Mouse (Mus musculus) G1E (cell line): Measurements from ENCODE around the gene Sdc4. TPM values are rescaled to one million over a fixed set of nuclear protein-coding genes. Genes with fewer than 3 reads are reported as not detected.

ENCODE experiments used
- ATAC-seq: 2 replicates; pipeline ENCODE4 v1.8.0; 2016; ENCODE audit warnings: mild to moderate bottlenecking; ENCODE audit not compliant: insufficient number of reproducible peaks, poor library complexity, low FRiP score, severe bottlenecking; ENCODE audit errors: extremely low read depth
- DNase-seq: peaks from one replicate; pipeline ENCODE4 v3.0.0; 2012; ENCODE audit warnings: low spot score
- H3K27me3 ChIP-seq: 2 replicates; pipeline ENCODE4 v1.6.1; 2012; ENCODE audit warnings: mild to moderate bottlenecking, low read length, inconsistent platforms; ENCODE audit not compliant: insufficient read depth
- H3K36me3 ChIP-seq: replicated peaks from 2 replicates; pipeline ENCODE3; 2012; ENCODE audit warnings: mild to moderate bottlenecking, inconsistent platforms
- H3K4me1 ChIP-seq: 2 replicates; pipeline ENCODE4 v1.6.1; 2012; ENCODE audit warnings: low read depth, low read length, inconsistent platforms, mixed read lengths; ENCODE audit not compliant: insufficient read depth
- H3K4me3 ChIP-seq: 2 replicates; pipeline ENCODE4 v1.5.1; 2012; ENCODE audit warnings: low read depth, mild to moderate bottlenecking, inconsistent platforms, low read length, moderate library complexity, mixed read lengths
- H3K9me3 ChIP-seq: replicated peaks from 2 replicates; pipeline ENCODE4 v1.6.1; 2012; ENCODE audit warnings: inconsistent platforms
- CTCF ChIP-seq: IDR thresholded peaks from 2 replicates; pipeline ENCODE4 v1.5.1; 2012; ENCODE audit warnings: low read depth, low read length, inconsistent platforms, mixed read lengths
- GATA1 ChIP-seq: IDR thresholded peaks from 2 replicates; pipeline ENCODE4 v1.6.1; 2012; ENCODE audit warnings: borderline replicate concordance, low read length, inconsistent platforms, mixed read lengths
- GATA2 ChIP-seq: IDR thresholded peaks from 2 replicates; pipeline ENCODE4 v1.6.1; 2012; ENCODE audit warnings: low read depth, low read length, inconsistent platforms, borderline replicate concordance
- POLR2AphosphoS5 ChIP-seq: IDR thresholded peaks from 2 replicates; pipeline ENCODE4 v1.6.1; 2012; ENCODE audit warnings: low read depth, low read length, inconsistent platforms; ENCODE audit not compliant: insufficient replicate concordance
- TAL1 ChIP-seq: conservative IDR thresholded peaks from 2 replicates; pipeline ENCODE4 v1.6.1; 2012; ENCODE audit warnings: low read depth, low read length, inconsistent platforms, mixed read lengths
- polyA plus RNA-seq: library from polyadenylated mRNA; stranded (reverse); fragments of >175 nt; gene quantifications from 2 replicates; pipeline ENCODE4 v1.2.3, GENCODE M21; 2012
- total RNA-seq, 2 experiments: library from RNA; stranded (forward) in 1 of 2; stranded (reverse) in 1 of 2; fragments of 200-1000 nt in 1 of 2; fragments of >200 nt in 1 of 2; fragmentation: Nextera tagmentation in 1 of 2; gene quantifications; 2 replicates each; pipeline ENCODE4 v1.2.3; 2014 to 2017

Sdc4 gene
- total and polyA plus RNA-seq, 3 experiments: 0.11 TPM; not detected in 2

- H3K4me3 ChIP-seq: no peak overlapping the region
- TF ChIP-seq TAL1: no peak
- no peak for TF ChIP-seq CTCF
- TF ChIP-seq POLR2AphosphoS5: no peak
- no peak for TF ChIP-seq GATA1
- no peak for TF ChIP-seq GATA2
- no peak for ATAC-seq
These were observed 12.7 kb upstream of the Sdc4 start for GRCm38 (mm10) chr2:164456413-164456812.

GRCm38 (mm10) chr2:164455421-164456190 is 11.9 kb upstream of the Sdc4 start:
- ATAC-seq (no peak), DNase-seq (no peak)
- no peaks in the 10 kb centered on the region for H3K9me3 ChIP-seq
- peaks cover 20% of the 10 kb centered on the region for H3K27me3 ChIP-seq
- H3K36me3 ChIP-seq: no peaks in the 10 kb centered on the region
- no peaks in the 10 kb centered on the region for H3K4me1 ChIP-seq
- H3K4me3 ChIP-seq: no peak overlapping the region
- no peak for TF ChIP-seq GATA2
- no peak for TF ChIP-seq CTCF
- no peak for TF ChIP-seq POLR2AphosphoS5
- TF ChIP-seq TAL1: no peak
- no peak for TF ChIP-seq GATA1

More at GRCm38 (mm10) chr2:164456413-164456812, 12.7 kb upstream of the Sdc4 start:
- Histone ChIP-seq H3K27me3 (peaks cover 20% of the 10 kb centered on the region), H3K36me3 (no peaks in the 10 kb centered on the region), H3K4me1 (no peaks in the 10 kb centered on the region), H3K9me3 (no peaks in the 10 kb centered on the region)
- DNase-seq: no peak

DNA sequence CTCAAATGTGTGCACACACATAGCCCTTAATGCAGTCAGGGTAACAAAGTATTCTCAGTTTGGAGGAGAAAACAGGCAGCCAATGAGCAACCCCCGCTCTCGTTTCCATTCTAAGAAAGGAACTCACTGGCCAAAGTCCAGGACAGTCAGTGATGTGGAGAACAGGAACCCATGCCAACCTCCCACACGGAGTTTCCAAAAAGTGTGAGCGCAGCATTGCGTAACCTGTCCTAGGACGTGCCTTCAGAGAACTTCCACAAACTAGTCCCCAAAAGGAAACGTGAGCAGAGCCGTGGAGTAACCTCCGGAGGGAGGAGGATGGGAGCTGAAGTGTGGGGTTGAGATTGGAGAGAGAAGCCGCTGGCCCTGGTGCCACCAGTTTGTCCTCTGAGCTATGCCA is 11.2 kb upstream of the Sdc4 start:
- ATAC-seq: no peak
- Histone ChIP-seq H3K4me1 (no peaks in the 10 kb centered on the region), H3K4me3 (no peak overlapping the region), H3K36me3 (no peaks in the 10 kb centered on the region), H3K9me3 (no peaks in the 10 kb centered on the region), H3K27me3 (peaks cover 20% of the 10 kb centered on the region)
- DNase-seq: no peak
- TF ChIP-seq TAL1 (no peak), POLR2AphosphoS5 (no peak), GATA2 (no peak), GATA1 (no peak)

DNA sequence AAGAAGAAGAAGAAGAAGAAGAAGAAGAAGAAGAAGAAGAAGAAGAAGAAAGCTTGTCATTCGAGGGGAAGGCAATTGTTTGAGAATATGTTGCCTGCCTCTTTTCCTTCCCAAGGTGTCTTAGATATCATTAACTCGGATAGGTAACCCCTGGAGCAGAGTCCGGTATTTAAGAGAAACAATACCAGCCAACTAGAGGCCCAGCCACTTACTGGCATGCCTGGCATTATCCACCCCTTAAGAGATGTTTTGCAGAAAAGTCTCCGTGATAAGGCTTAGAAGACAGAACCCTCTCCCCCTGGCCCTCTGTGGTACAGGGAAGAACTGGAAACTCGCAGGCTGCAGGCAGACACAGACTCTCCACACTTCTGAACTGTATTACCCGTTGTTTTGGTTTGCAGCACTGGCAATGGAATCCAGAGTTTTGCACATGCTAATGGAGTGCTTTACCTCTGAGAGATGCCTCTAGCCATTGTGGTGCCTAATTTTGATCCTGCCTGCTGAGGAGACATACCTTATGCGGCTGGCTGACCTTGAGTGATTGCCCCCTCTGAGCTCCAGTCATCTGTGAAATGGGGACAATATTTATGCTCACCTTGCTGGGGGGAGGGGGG is 10.3 kb upstream of the Sdc4 start:
- TF ChIP-seq GATA1 (no peak), GATA2 (no peak), POLR2AphosphoS5 (no peak), TAL1 (no peak), CTCF (no peak)
- ATAC-seq (no peak), DNase-seq (no peak)
- Histone ChIP-seq H3K36me3 (no peaks in the 10 kb centered on the region), H3K4me3 (no peak overlapping the region), H3K27me3 (peaks cover 20% of the 10 kb centered on the region), H3K4me1 (no peaks in the 10 kb centered on the region), H3K9me3 (no peaks in the 10 kb centered on the region)

GRCm38 (mm10) chr2:164453047-164453757 is 9.5 kb upstream of the Sdc4 start:
- no peak overlapping the region for H3K4me3 ChIP-seq
- no peaks in the 10 kb centered on the region for H3K36me3 ChIP-seq
- DNase-seq (no peak), ATAC-seq (no peak)
- no peaks in the 10 kb centered on the region for H3K4me1 ChIP-seq
- no peak for TF ChIP-seq POLR2AphosphoS5
- TF ChIP-seq GATA2: no peak
- no peak for TF ChIP-seq GATA1
- no peak for TF ChIP-seq TAL1
- H3K9me3 ChIP-seq: no peaks in the 10 kb centered on the region
- H3K27me3 ChIP-seq: peaks cover 20% of the 10 kb centered on the region

GRCm38 (mm10) chr2:164452000-164452676 is 8.5 kb upstream of the Sdc4 start:
- Histone ChIP-seq H3K4me1 (no peaks in the 10 kb centered on the region), H3K9me3 (no peaks in the 10 kb centered on the region), H3K27me3 (peaks cover 20% of the 10 kb centered on the region), H3K4me3 (no peak overlapping the region), H3K36me3 (no peaks in the 10 kb centered on the region)
- ATAC-seq: no peak
- TF ChIP-seq CTCF (no peak), GATA2 (no peak), GATA1 (no peak), POLR2AphosphoS5 (no peak), TAL1 (no peak)
- no peak for DNase-seq
